Mouse (Mus musculus) bone marrow macrophage, adult 2 months (primary cell): ENCODE measurements around the gene Proz.

ENCODE experiments used
- CTCF ChIP-seq: IDR thresholded peaks from 2 replicates; pipeline ENCODE4 v1.5.1; 2012; ENCODE audit warnings: low read depth, mild to moderate bottlenecking, low read length, moderate library complexity
- POLR2A ChIP-seq: IDR thresholded peaks from 2 replicates; pipeline ENCODE4 v1.6.1; 2012; ENCODE audit warnings: mild to moderate bottlenecking, low read depth, low read length, borderline replicate concordance

DNA sequence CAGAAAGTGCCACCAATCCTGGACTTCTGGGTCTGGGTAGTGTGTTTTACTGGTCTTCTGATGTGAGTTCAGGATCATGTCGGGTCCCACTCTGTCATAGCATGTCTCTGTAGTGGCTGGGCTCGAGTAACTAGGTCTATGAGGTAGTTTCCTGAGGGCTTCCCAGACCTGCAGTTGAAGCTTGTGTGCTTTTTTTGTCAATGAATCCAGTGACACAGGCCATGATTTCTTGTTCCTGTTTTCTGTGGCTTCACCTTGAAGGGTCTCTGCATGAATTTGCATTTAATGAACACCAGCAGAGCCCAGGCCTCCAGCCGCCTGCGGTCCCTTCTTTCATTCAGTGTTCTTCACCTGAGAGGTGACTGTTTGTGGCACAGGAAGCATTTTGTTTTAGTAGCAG, 52.5 kb downstream of the Proz start:
- TF ChIP-seq CTCF (no peak), POLR2A (no peak)
